Mouse (Mus musculus) liver, embryonic 16.5 days (tissue): Measurements from ENCODE around the gene Gm4969. TPM values are rescaled to one million over a fixed set of nuclear protein-coding genes. Genes with fewer than 3 reads are reported as not detected.
"Not testable (repeated sequence)": the region's sequence is repeated elsewhere in the genome, so short reads cannot be mapped to it uniquely, and the experiment has no call there.

ENCODE experiments used
- ATAC-seq: fragments of 200-750 bp; cut with Nextera tagmentation; 2 replicates; pipeline ENCODE4 v1.8.0; 2017; ENCODE audit warnings: low read depth, mild to moderate bottlenecking, moderate number of reproducible peaks, moderate library complexity
- H3K27ac ChIP-seq: fragments of 300-500 bp; sonication (generic); 2 replicates; pipeline ENCODE4 v1.5.1; 2014; ENCODE audit warnings: mild to moderate bottlenecking, low read length
- H3K27me3 ChIP-seq: fragments of 300-500 bp; sonication (generic); 2 replicates; pipeline ENCODE4 v1.6.1; 2014; ENCODE audit warnings: low read depth, low read length, mixed read lengths; ENCODE audit not compliant: control insufficient read depth, insufficient read depth
- H3K36me3 ChIP-seq: fragments of 300-500 bp; sonication (generic); 2 replicates; pipeline ENCODE4 v1.6.1; 2014; ENCODE audit warnings: mild to moderate bottlenecking; ENCODE audit not compliant: control insufficient read depth, insufficient read depth
- H3K4me1 ChIP-seq: fragments of 300-500 bp; sonication (generic); 2 replicates; pipeline ENCODE4 v1.6.1; 2014; ENCODE audit warnings: low read depth, low read length, mixed read lengths; ENCODE audit not compliant: control insufficient read depth
- H3K4me2 ChIP-seq: fragments of 300-500 bp; sonication (generic); 2 replicates; pipeline ENCODE4 v1.6.1; 2014; ENCODE audit warnings: low read depth, low read length, mixed read lengths
- H3K4me3 ChIP-seq: fragments of 300-500 bp; sonication (generic); 2 replicates; pipeline ENCODE4 v1.5.1; 2014; ENCODE audit warnings: low read depth, mild to moderate bottlenecking, low read length
- H3K9ac ChIP-seq: fragments of 300-500 bp; sonication (generic); 2 replicates; pipeline ENCODE4 v1.6.1; 2014; ENCODE audit warnings: low read depth, low read length
- H3K9me3 ChIP-seq: fragments of 300-500 bp; sonication (generic); replicated peaks from 2 replicates; pipeline ENCODE4 v1.6.1; 2016; ENCODE audit warnings: low read length; ENCODE audit not compliant: control insufficient read depth
- WGBS: fragments of 180-500 bp; shearing (Covaris S2); extraction: QIAGEN DNeasy Blood & Tissue Kit; methylation state at CpG from one replicate; pipeline ENCODE4 v1.1.7; 2014; ENCODE audit not compliant: insufficient replicate concordance; 5-methylcytosine and 5-hydroxymethylcytosine counted together
- polyA plus RNA-seq: library from polyadenylated mRNA; unstranded; fragments of >200 nt; fragmentation: Nextera tagmentation; extraction: Ambion mirVana; gene quantifications from 2 replicates; pipeline ENCODE4 v1.2.1, GENCODE M21; 2015

The Gm4969 gene
- polyA plus RNA-seq, 1 experiment from 2014 or later: 0.11 TPM

DNA sequence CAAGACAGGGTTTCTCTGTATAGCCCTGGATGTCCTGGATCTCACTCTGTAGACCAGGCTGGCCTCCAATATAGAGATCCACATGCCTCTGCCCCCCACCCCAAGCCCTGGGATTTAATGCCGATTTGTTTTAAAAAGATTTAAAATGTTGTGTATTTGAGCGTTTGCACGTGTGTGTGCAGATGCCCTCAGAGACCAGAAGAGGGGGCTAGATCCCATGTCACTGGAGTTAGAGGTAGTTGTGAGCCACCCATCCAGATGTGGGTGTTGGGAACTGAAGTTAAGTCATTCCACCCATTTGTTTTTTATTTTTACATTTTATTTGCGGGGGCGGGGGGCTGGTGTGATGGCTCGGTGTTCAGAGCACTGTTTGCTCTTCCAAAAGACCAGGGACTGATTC lies 43.7 kb downstream of the Gm4969 start:
- WGBS: 86% methylated on average over 6 of the region's 6 CpGs
- peaks cover 20% of the 10 kb centered on the region for H3K4me1 ChIP-seq
- H3K4me3 ChIP-seq: no peak overlapping the region
- H3K27me3 ChIP-seq: peaks cover 10% of the 10 kb centered on the region
- ATAC-seq: no peak
- H3K27ac ChIP-seq: no peak overlapping the region
- no peak overlapping the region for H3K4me2 ChIP-seq
- peaks cover 4% of the 10 kb centered on the region; the same call in 1 of the 2 replicates for H3K36me3 ChIP-seq
- H3K9ac ChIP-seq: no peak overlapping the region
- no peaks in the 10 kb centered on the region for H3K9me3 ChIP-seq

DNA sequence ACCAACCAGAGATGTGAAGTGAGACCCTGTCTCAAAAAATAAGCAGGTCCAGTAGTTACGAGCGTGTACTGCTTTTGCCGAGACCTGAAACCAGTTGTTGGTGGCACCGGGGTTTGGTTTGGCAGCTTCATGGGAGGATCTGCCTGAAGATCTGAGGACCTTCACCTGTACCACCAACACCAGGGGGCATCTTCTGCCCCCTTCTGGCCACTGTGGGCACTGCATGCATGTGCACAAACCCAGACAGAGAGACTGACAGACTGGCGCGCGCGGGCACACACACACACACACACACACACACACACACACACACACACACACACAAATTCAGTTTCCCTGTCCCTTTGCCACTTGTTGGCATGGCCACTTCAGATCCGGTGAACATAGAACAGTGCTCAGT lies 44.7 kb downstream of the Gm4969 start:
- H3K9ac ChIP-seq: no peak overlapping the region
- H3K27me3 ChIP-seq: peaks cover 10% of the 10 kb centered on the region
- ATAC-seq: no peak
- H3K9me3 ChIP-seq: no peaks in the 10 kb centered on the region
- H3K4me3 ChIP-seq: no peak overlapping the region
- WGBS: 67% methylated on average over 9 of the region's 9 CpGs
- no peak overlapping the region for H3K4me2 ChIP-seq
- peaks cover 20% of the 10 kb centered on the region for H3K4me1 ChIP-seq
- H3K27ac ChIP-seq: no peak overlapping the region
- peaks cover 4% of the 10 kb centered on the region; the same call in 1 of the 2 replicates for H3K36me3 ChIP-seq

DNA sequence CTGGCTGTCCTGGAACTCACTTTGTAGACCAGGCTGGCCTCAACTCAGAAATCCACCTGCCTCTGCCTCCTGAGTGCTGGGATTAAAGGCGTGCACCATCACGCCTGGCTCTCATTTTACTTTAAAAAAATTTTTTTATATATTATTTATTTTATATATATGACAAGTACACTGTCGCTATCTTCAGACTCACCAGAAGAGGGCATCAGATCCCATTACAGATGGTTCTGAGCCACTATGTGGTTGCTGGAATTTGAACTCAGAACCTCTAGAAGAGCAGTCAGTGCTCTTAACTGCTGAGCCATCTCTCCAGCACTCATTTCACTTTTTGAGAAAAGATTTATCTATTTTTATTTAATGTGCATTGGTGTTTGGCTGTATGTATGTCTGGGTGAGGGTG lies 47.1 kb downstream of the Gm4969 start:
- H3K9me3 ChIP-seq, H3K4me3 ChIP-seq, ATAC-seq, H3K4me1 ChIP-seq, H3K36me3 ChIP-seq, H3K27ac ChIP-seq, H3K4me2 ChIP-seq, H3K9ac ChIP-seq: not testable (repeated sequence)
- WGBS: 30% methylated on average over 3 of the region's 3 CpGs
- H3K27me3 ChIP-seq: peaks cover 20% of the 10 kb centered on the region

DNA sequence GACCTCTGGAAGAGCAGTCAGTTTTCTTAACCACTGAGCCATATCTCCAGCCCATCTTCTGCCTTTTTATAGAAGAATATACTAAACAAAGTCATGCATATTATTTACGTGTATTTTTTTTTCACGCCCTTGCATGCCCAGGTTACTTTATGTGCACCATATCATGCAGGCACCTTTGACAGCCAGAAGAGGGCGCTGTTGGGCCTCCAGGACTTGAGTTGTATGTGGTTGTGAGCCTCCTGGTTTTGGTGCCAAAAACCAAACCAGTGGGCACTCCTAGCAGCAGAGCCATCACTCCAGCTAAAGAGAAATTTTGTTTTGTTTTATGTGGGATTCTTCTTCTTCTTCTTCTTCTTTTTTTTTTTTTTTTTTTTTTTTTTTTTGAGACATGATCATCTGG lies 48.7 kb downstream of the Gm4969 start:
- ATAC-seq: no peak
- H3K4me2 ChIP-seq: no peak overlapping the region
- H3K9me3 ChIP-seq: no peaks in the 10 kb centered on the region
- no peaks in the 10 kb centered on the region for H3K4me1 ChIP-seq
- H3K36me3 ChIP-seq: no peaks in the 10 kb centered on the region
- no peak overlapping the region for H3K9ac ChIP-seq
- WGBS: 37% methylated on average over 3 of the region's 3 CpGs
- peaks cover 35% of the 10 kb centered on the region for H3K27me3 ChIP-seq
- no peak overlapping the region for H3K4me3 ChIP-seq
- no peak overlapping the region for H3K27ac ChIP-seq

DNA sequence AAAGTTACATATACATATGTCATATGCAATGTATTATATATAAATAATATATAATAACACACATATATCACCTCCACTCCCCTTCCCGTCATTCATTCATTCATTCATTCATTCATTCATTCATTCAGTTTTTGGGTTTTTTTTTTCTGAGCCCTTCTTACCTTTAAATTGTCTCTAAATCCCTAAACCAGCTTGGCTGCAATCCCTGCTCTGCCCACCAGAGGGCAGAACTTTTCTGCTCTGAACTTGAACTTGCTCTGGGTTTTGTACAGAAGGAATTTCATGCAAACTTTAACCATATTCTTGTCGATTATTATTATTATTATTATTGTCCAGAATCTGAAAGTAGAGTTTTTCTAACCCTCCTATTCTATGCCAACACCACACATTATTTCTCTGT lies 49.5 kb downstream of the Gm4969 start:
- Histone ChIP-seq H3K27me3 (peaks cover 38% of the 10 kb centered on the region), H3K9ac (no peak overlapping the region)
- 2% methylated on average over 2 of the region's 2 CpGs for WGBS

DNA sequence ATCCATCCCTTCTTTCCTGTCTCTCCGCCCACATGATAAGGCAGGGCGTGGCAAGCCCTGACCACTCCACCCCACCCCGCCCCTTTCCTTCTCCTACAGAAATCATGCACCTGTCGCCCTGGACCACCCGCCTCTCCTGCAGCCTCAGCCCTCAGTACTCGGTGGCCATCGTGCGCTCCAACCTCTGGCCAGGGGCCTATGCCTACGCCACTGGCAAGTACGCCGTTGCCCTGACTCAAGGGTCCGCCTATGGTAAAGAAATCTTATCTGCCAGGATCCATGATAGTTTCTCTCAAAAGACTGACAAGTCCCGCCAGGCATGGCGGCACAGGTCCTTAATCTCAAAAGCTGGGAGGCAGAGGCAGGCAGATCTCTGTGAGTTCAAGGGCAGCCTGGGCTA lies 50.2 kb downstream of the Gm4969 start:
- no peak overlapping the region for H3K27ac ChIP-seq
- WGBS: 54% methylated on average over 13 of the region's 14 CpGs
- no peaks in the 10 kb centered on the region for H3K4me1 ChIP-seq
- peaks cover 33% of the 10 kb centered on the region for H3K27me3 ChIP-seq
- no peak overlapping the region for H3K4me2 ChIP-seq
- H3K9ac ChIP-seq: no peak overlapping the region
- no peaks in the 10 kb centered on the region for H3K9me3 ChIP-seq
- no peak overlapping the region for H3K4me3 ChIP-seq
- ATAC-seq: no peak
- H3K36me3 ChIP-seq: no peaks in the 10 kb centered on the region

More for the DNA sequence above, 49.5 kb downstream of the Gm4969 start:
- no peaks in the 10 kb centered on the region for H3K36me3 ChIP-seq
- no peak for ATAC-seq
- H3K27ac ChIP-seq: no peak overlapping the region
- no peak overlapping the region for H3K4me3 ChIP-seq
- no peaks in the 10 kb centered on the region for H3K4me1 ChIP-seq
- no peak overlapping the region for H3K4me2 ChIP-seq
- no peaks in the 10 kb centered on the region for H3K9me3 ChIP-seq

DNA sequence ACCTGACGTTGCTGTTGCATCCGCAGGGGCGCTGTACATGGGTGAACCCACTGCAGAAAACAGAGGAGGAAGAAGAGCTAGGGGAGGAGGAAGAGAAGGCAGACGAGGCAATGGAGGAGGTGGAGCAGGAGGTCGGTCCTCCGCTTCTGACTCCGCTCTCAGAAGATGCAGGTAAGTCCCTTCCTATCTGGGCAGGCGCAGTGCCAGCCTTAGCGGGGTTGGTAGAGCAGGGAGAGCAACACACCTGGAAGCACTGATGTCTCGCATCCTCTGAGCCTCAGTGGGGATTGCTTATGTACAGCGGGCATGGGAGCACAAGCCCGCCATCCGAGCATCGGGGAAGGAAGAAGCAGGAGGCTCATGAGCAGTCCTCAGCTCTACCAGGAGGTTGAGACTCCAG lies 51.1 kb downstream of the Gm4969 start:
- no peak overlapping the region for H3K27ac ChIP-seq
- H3K9ac ChIP-seq: no peak overlapping the region
- H3K36me3 ChIP-seq: no peaks in the 10 kb centered on the region
- H3K27me3 ChIP-seq: peaks cover 31% of the 10 kb centered on the region
- no peaks in the 10 kb centered on the region for H3K9me3 ChIP-seq
- no peak overlapping the region for H3K4me2 ChIP-seq
- H3K4me1 ChIP-seq: no peaks in the 10 kb centered on the region
- ATAC-seq: no peak
- H3K4me3 ChIP-seq: no peak overlapping the region
- 33% methylated on average over 14 of the region's 14 CpGs for WGBS

DNA sequence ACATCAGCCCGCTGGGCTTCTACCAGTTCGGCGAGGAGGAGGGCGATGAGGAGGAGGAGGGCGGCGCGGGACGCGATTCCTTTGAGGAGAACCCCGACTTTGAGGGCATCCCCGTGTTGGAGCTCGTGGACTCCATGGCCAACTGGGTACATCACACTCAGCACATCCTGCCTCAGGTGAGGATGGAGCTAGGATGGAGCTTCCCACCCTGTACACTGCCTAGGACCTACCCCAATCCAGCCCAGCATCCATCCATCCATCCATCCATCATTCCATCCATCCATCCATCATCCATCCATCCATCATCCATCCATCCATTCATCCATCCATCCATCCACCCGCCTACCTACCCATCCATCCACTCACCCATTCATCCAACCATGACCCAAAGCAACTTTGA lies 52.3 kb downstream of the Gm4969 start:
- Histone ChIP-seq H3K4me2 (no peak overlapping the region), H3K27ac (no peak overlapping the region), H3K4me1 (no peaks in the 10 kb centered on the region), H3K9ac (no peak overlapping the region), H3K36me3 (no peaks in the 10 kb centered on the region), H3K9me3 (no peaks in the 10 kb centered on the region), H3K27me3 (peaks cover 31% of the 10 kb centered on the region), H3K4me3 (no peak overlapping the region)
- WGBS: 35% methylated on average over 12 of the region's 13 CpGs
- ATAC-seq: no peak

DNA sequence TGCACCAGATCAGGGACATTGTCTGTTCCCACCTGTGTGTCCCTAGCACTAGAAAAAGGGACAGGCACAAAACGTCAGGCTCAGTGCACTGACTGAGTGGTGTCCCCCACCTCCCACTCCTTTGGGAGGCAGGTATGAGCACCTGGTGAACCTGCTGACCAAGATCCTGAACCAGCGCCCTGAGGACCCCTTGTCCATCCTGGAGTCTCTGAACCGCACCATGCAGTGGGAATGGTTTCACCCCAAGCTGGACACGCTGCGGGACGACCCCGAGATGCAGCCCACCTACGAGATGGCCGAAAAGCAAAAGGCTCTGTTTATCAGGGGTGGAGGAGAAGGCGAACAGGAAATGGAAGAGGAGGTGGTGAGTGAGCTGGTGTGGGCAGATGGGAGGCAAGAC lies 60.8 kb downstream of the Gm4969 start:
- Histone ChIP-seq H3K4me3 (no peak overlapping the region), H3K4me1 (no peaks in the 10 kb centered on the region), H3K9me3 (no peaks in the 10 kb centered on the region), H3K36me3 (peaks cover 2% of the 10 kb centered on the region; the same call in 1 of the 2 replicates), H3K27ac (no peak overlapping the region), H3K9ac (no peak overlapping the region), H3K27me3 (no peaks in the 10 kb centered on the region; the same call in 1 of the 2 replicates), H3K4me2 (no peak overlapping the region)
- ATAC-seq: no peak
- 60% methylated on average over 10 of the region's 10 CpGs for WGBS
